Mouse (Mus musculus) embryonic fibroblast, embryonic 13.5 days (primary cell): ENCODE measurements around the gene Gm20388. TPM values are rescaled to one million over a fixed set of nuclear protein-coding genes. Genes with fewer than 3 reads are reported as not detected.

Source experiments
- H3K27ac ChIP-seq: 2 replicates; pipeline ENCODE4 v1.5.1; 2012; ENCODE audit warnings: low read length, control low read depth, inconsistent platforms; ENCODE audit not compliant: insufficient read depth
- H3K4me1 ChIP-seq: 2 replicates; pipeline ENCODE4 v1.6.1; 2011; ENCODE audit warnings: low read length; ENCODE audit not compliant: control insufficient read depth, insufficient read depth
- H3K4me3 ChIP-seq: 2 replicates; pipeline ENCODE4 v1.5.1; 2011; ENCODE audit warnings: mild to moderate bottlenecking, control low read depth, low read length; ENCODE audit not compliant: insufficient read depth
- CTCF ChIP-seq: IDR thresholded peaks from 2 replicates; pipeline ENCODE4 v1.5.1; 2011; ENCODE audit warnings: mild to moderate bottlenecking, control low read depth, low read length, moderate library complexity, borderline replicate concordance; ENCODE audit not compliant: insufficient read depth
- POLR2A ChIP-seq: IDR thresholded peaks from 2 replicates; pipeline ENCODE4 v1.6.1; 2011; ENCODE audit warnings: low read depth, mild to moderate bottlenecking, control low read depth, low read length, moderate library complexity
- polyA plus RNA-seq: library from polyadenylated mRNA; stranded (reverse); fragments of >200 nt; gene quantifications from 2 replicates; pipeline ENCODE4 v1.2.4, GENCODE M21; 2011; ENCODE audit warnings: low read depth; ENCODE audit not compliant: missing spikeins, insufficient read length

Gm20388 gene
- polyA plus RNA-seq, 1 experiment: 82.8 TPM

- Histone ChIP-seq H3K27ac (no peak overlapping the region), H3K4me1 (no peaks in the 10 kb centered on the region), H3K4me3 (no peak overlapping the region)
- TF ChIP-seq CTCF (no peak), POLR2A (no peak)
Measured at GRCm38 (mm10) chr8:123387801-123388200, 3477.2 kb downstream of the Gm20388 start.

- H3K4me3 ChIP-seq: no peak overlapping the region
- no peak overlapping the region for H3K27ac ChIP-seq
- H3K4me1 ChIP-seq: no peaks in the 10 kb centered on the region
- TF ChIP-seq CTCF (no peak), POLR2A (no peak)
Measured at GRCm38 (mm10) chr8:123389026-123389425, 3478.4 kb downstream of the Gm20388 start.

GRCm38 (mm10) chr8:123398308-123398707, 3487.7 kb downstream of the Gm20388 start:
- Histone ChIP-seq H3K4me3 (no peak overlapping the region), H3K4me1 (no peaks in the 10 kb centered on the region), H3K27ac (no peak overlapping the region)
- no peak for TF ChIP-seq POLR2A
- no peak for TF ChIP-seq CTCF

- TF ChIP-seq CTCF: no peak
- TF ChIP-seq POLR2A: no peak
- Histone ChIP-seq H3K27ac (no peak overlapping the region), H3K4me1 (no peaks in the 10 kb centered on the region)
Measured at GRCm38 (mm10) chr8:123401936-123402335, 3491.3 kb downstream of the Gm20388 start.

GRCm38 (mm10) chr8:123402730-123403326, 3492.2 kb downstream of the Gm20388 start:
- no peaks in the 10 kb centered on the region for H3K4me1 ChIP-seq
- H3K4me3 ChIP-seq: no peak overlapping the region
- TF ChIP-seq POLR2A: no peak
- no peak for TF ChIP-seq CTCF

More at GRCm38 (mm10) chr8:123401936-123402335, 3491.3 kb downstream of the Gm20388 start:
- H3K4me3 ChIP-seq: no peak overlapping the region

GRCm38 (mm10) chr8:123404521-123404920, 3493.9 kb downstream of the Gm20388 start:
- H3K4me3 ChIP-seq: no peak overlapping the region
- H3K4me1 ChIP-seq: 0 out of 2 replicates have a peak, but pooled peaks cover 3% of the 10 kb centered on the region
- no peak overlapping the region for H3K27ac ChIP-seq
- TF ChIP-seq CTCF (no peak), POLR2A (no peak)

More at GRCm38 (mm10) chr8:123402730-123403326, 3492.2 kb downstream of the Gm20388 start:
- no peak overlapping the region for H3K27ac ChIP-seq

- Histone ChIP-seq H3K4me3 (no peak within 1 kb of the TSS), H3K27ac (no peak within 1 kb of the TSS), H3K4me1 (peaks cover 15% of the 10 kb centered on the region)
- TF ChIP-seq CTCF: peak; percentile 59; the same call in 1 of the 2 replicates
- no peak for TF ChIP-seq POLR2A
Measured at GRCm38 (mm10) chr8:123406786-123407185, 3496.1 kb downstream of the Gm20388 start, which contains the start of gene Mc1r. Gene Mc1r, plus strand, starts transcription at chr8:123407107.

- Histone ChIP-seq H3K4me1 (peaks cover 15% of the 10 kb centered on the region), H3K27ac (no peak overlapping the region), H3K4me3 (no peak overlapping the region)
- TF ChIP-seq CTCF: no peak
- TF ChIP-seq POLR2A: no peak
Measured at GRCm38 (mm10) chr8:123407612-123408011, 3497.0 kb downstream of the Gm20388 start.

GRCm38 (mm10) chr8:123408586-123409544, 3498.2 kb downstream of the Gm20388 start:
- Histone ChIP-seq H3K27ac (no peak overlapping the region), H3K4me1 (peaks cover 15% of the 10 kb centered on the region), H3K4me3 (no peak overlapping the region)
- TF ChIP-seq POLR2A: no peak
- TF ChIP-seq CTCF: no peak
